Mouse (Mus musculus) forebrain, embryonic 11.5 days (tissue): ENCODE results near the gene Mrap2. TPM values are rescaled to one million over a fixed set of nuclear protein-coding genes. Genes with fewer than 3 reads are reported as not detected.

Experiments used
- ATAC-seq: fragments of 200-750 bp; cut with Nextera tagmentation; replicated peaks from 2 replicates; pipeline ENCODE4 v1.8.0; 2017; ENCODE audit warnings: moderate TSS enrichment; ENCODE audit not compliant: low FRiP score
- DNase-seq: peaks from one replicate; pipeline ENCODE4 v3.0.0-alpha.2; 2017; ENCODE audit warnings: low spot score
- H3K27ac ChIP-seq: fragments of 300-500 bp; sonication (generic); 2 replicates; pipeline ENCODE4 v1.5.1; 2014; ENCODE audit warnings: low read depth, low read length
- H3K27me3 ChIP-seq: fragments of 300-500 bp; sonication (generic); 2 replicates; pipeline ENCODE4 v1.6.1; 2014; ENCODE audit warnings: mild to moderate bottlenecking, low read length, mixed read lengths; ENCODE audit not compliant: control insufficient read depth, insufficient read depth
- H3K36me3 ChIP-seq: fragments of 300-500 bp; sonication (generic); 2 replicates; pipeline ENCODE4 v1.6.1; 2014; ENCODE audit warnings: mild to moderate bottlenecking, low read length, moderate library complexity, mixed read lengths; ENCODE audit not compliant: control insufficient read depth, insufficient read depth
- H3K4me1 ChIP-seq: fragments of 300-500 bp; sonication (generic); replicated peaks from 2 replicates; pipeline ENCODE4 v1.6.1; 2014; ENCODE audit warnings: low read length, mixed read lengths; ENCODE audit not compliant: control insufficient read depth, insufficient read depth
- H3K4me2 ChIP-seq: fragments of 300-500 bp; sonication (generic); 2 replicates; pipeline ENCODE4 v1.6.1; 2014; ENCODE audit warnings: low read depth, mild to moderate bottlenecking, low read length, moderate library complexity, mixed read lengths; ENCODE audit not compliant: severe bottlenecking
- H3K4me3 ChIP-seq: fragments of 300-500 bp; sonication (generic); 2 replicates; pipeline ENCODE4 v1.5.1; 2014; ENCODE audit warnings: low read depth, low read length
- H3K9ac ChIP-seq: fragments of 300-500 bp; sonication (generic); 2 replicates; pipeline ENCODE4 v1.6.1; 2014; ENCODE audit warnings: low read length
- H3K9me3 ChIP-seq: fragments of 300-500 bp; sonication (generic); 2 replicates; pipeline ENCODE4 v1.6.1; 2016; ENCODE audit warnings: low read length, mixed read lengths; ENCODE audit not compliant: control insufficient read depth
- WGBS: fragments of 180-500 bp; shearing (Covaris S2); extraction: QIAGEN DNeasy Blood & Tissue Kit; methylation state at CpG from one replicate; pipeline ENCODE4 v1.1.7; 2014; 5-methylcytosine and 5-hydroxymethylcytosine counted together
- polyA plus RNA-seq: library from polyadenylated mRNA; unstranded; fragments of >200 nt; fragmentation: Nextera tagmentation; extraction: Ambion mirVana; gene quantifications from 2 replicates; pipeline ENCODE4 v1.2.1, GENCODE M21; 2014

Mrap2 gene
- polyA plus RNA-seq, 1 experiment from 2014 or later: not detected

DNA sequence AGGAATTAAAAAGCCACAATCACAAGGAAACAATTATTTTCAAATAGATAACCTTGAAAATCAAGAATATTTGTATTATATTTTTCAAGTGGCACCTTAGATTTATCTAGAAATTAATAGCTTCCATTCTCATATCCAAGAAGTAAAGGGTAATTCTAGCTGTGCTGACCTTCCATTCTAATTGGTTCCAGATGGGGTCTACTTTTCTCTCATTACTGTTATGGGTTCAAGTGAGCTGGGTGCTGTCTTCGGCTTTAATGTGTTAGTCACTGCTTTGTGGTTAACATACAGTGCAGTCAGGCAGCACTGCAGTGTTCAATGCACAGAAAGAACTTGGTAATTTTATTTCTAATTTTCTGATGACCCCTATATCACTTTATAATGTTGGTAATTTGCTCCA is 49.6 kb downstream of the Mrap2 start:
- H3K36me3 ChIP-seq: peaks cover 21% of the 10 kb centered on the region
- no peak overlapping the region for H3K4me2 ChIP-seq
- H3K9ac ChIP-seq: no peak overlapping the region
- H3K4me1 ChIP-seq: no peaks in the 10 kb centered on the region
- no peak for DNase-seq
- H3K9me3 ChIP-seq: no peaks in the 10 kb centered on the region
- 76% methylated on average over 1 of the region's 1 CpGs for WGBS
- no peak for ATAC-seq
- no peaks in the 10 kb centered on the region for H3K27me3 ChIP-seq
- no peak overlapping the region for H3K4me3 ChIP-seq
- H3K27ac ChIP-seq: no peak overlapping the region

DNA sequence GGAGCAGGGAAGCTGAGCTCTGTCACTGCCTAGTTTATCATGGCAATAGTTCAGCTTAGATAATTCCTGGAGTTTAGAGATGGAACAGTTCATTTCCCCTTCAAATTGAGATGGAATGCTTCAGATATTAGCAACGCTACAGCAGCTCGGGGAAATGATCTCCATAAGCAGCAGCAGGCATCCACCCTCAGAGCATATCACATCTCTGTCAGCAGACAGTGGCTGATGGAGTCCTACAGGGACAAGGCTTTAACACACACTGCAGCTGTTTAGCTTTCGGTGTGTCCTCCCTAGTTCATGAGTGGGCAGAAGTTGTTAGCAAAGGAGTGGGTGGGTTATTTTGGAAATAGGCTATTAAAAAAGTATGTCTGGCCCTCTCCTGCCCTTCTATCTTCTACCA is 53.2 kb downstream of the Mrap2 start:
- ATAC-seq: no peak
- no peaks in the 10 kb centered on the region for H3K4me1 ChIP-seq
- WGBS: 95% methylated on average over 3 of the region's 3 CpGs

GRCm38 (mm10) chr9:87198036-87198435 is 53.9 kb downstream of the Mrap2 start:
- H3K9ac ChIP-seq: no peak overlapping the region
- no peaks in the 10 kb centered on the region for H3K27me3 ChIP-seq
- H3K9me3 ChIP-seq: no peaks in the 10 kb centered on the region
- no peaks in the 10 kb centered on the region for H3K4me1 ChIP-seq
- peaks cover 4% of the 10 kb centered on the region for H3K36me3 ChIP-seq
- DNase-seq (no peak), ATAC-seq (no peak)
- no peak overlapping the region for H3K4me2 ChIP-seq
- no peak overlapping the region for H3K27ac ChIP-seq
- WGBS: 94% methylated on average over 6 of the region's 6 CpGs
- H3K4me3 ChIP-seq: no peak overlapping the region

More for the DNA sequence above, 53.2 kb downstream of the Mrap2 start:
- Histone ChIP-seq H3K9ac (no peak overlapping the region), H3K27me3 (no peaks in the 10 kb centered on the region), H3K9me3 (no peaks in the 10 kb centered on the region), H3K36me3 (peaks cover 11% of the 10 kb centered on the region), H3K4me3 (no peak overlapping the region), H3K27ac (no peak overlapping the region), H3K4me2 (no peak overlapping the region)
- no peak for DNase-seq

- no peak for ATAC-seq
- peaks cover 4% of the 10 kb centered on the region; the same call in 1 of the 2 replicates for H3K36me3 ChIP-seq
- 93% methylated on average over 5 of the region's 5 CpGs for WGBS
Measured at GRCm38 (mm10) chr9:87200426-87200825, 56.3 kb downstream of the Mrap2 start.

DNA sequence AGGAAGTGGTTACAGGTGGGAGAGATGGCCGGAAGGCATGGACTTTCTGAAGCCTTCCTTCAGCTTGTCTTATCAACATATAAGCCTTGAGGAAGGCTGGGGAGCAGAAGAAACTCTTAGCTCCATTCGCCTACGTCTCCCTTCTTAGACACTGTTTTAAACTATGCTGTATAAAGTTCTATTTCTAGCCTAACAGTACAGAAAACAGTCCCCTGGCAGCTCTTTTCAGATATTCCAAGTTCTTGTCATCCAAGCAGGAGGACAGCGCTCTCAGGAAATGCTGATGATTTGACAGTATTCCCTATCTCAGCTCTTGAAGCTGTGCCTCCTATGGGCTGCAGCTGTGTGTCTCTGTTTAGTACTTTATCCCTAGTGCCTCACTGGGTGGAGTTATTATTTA is 56.8 kb downstream of the Mrap2 start:
- no peaks in the 10 kb centered on the region for H3K4me1 ChIP-seq
- peaks cover 4% of the 10 kb centered on the region; the same call in 1 of the 2 replicates for H3K36me3 ChIP-seq
- no peaks in the 10 kb centered on the region for H3K27me3 ChIP-seq
- no peak for ATAC-seq
- no peaks in the 10 kb centered on the region for H3K9me3 ChIP-seq
- no peak overlapping the region for H3K27ac ChIP-seq
- H3K9ac ChIP-seq: no peak overlapping the region
- no peak for DNase-seq
- WGBS: 97% methylated on average over 4 of the region's 4 CpGs
- no peak overlapping the region for H3K4me3 ChIP-seq
- no peak overlapping the region for H3K4me2 ChIP-seq

More at GRCm38 (mm10) chr9:87200426-87200825, 56.3 kb downstream of the Mrap2 start:
- H3K4me2 ChIP-seq: no peak overlapping the region
- no peaks in the 10 kb centered on the region for H3K4me1 ChIP-seq
- no peak overlapping the region for H3K9ac ChIP-seq
- H3K27ac ChIP-seq: no peak overlapping the region
- no peaks in the 10 kb centered on the region for H3K9me3 ChIP-seq
- no peak for DNase-seq
- no peaks in the 10 kb centered on the region for H3K27me3 ChIP-seq
- H3K4me3 ChIP-seq: no peak overlapping the region

DNA sequence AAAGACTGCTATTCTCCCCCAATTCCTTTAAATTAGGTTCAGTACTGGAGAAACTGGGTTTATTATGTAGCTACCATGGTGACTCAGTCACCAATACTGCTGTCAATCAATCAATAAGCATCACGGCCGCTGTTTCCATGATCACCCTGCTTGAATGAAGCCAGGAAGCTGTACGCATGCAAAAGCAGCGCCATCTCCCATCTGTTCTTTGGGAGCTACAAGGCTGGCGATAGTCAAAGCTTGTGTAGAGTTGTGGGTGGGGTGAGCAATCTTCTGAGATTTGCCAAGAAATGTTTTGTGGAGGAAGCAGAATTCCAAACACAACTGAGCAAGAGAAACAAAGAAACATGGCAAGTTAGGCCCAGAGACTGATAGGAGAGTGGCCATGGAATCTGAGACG is 58.3 kb downstream of the Mrap2 start:
- Histone ChIP-seq H3K4me3 (no peak overlapping the region), H3K4me1 (no peaks in the 10 kb centered on the region), H3K4me2 (no peak overlapping the region), H3K9me3 (no peaks in the 10 kb centered on the region), H3K36me3 (peaks cover 4% of the 10 kb centered on the region; the same call in 1 of the 2 replicates), H3K9ac (no peak overlapping the region), H3K27ac (no peak overlapping the region), H3K27me3 (no peaks in the 10 kb centered on the region)
- 93% methylated on average over 6 of the region's 6 CpGs for WGBS
- DNase-seq (no peak), ATAC-seq (no peak)

DNA sequence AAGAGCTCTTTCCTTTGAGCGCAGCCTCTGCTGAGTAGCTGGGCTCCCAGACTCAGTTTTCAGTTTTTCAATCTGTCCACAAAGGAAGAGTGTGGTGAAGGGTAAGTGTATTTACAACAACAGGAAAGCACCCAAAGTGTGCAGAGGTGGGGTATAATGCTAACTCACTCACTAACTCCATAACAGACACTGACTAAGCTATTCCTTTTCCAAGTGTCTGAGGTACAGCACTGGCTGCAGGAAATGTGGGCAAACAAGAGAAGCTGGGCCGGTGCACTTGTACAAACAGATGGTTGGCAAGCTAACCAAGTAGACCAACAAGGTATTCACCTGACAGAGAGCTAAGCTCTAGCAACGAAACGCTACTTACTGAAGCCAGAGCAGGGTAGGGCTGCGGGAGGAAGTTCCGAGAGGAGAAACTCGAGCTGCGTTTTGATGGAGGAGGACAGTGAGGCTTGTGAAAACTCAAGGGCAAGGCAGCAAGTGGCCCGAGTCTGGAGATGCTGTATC is 66.8 kb downstream of the Mrap2 start:
- no peaks in the 10 kb centered on the region for H3K4me1 ChIP-seq
- H3K36me3 ChIP-seq: peaks cover 4% of the 10 kb centered on the region; the same call in 1 of the 2 replicates
- no peak overlapping the region for H3K4me2 ChIP-seq
- no peak overlapping the region for H3K4me3 ChIP-seq
- DNase-seq (no peak), ATAC-seq (no peak)
- no peaks in the 10 kb centered on the region for H3K27me3 ChIP-seq
- no peaks in the 10 kb centered on the region for H3K9me3 ChIP-seq
- H3K9ac ChIP-seq: no peak overlapping the region
- WGBS: 93% methylated on average over 9 of the region's 9 CpGs
- H3K27ac ChIP-seq: no peak overlapping the region

DNA sequence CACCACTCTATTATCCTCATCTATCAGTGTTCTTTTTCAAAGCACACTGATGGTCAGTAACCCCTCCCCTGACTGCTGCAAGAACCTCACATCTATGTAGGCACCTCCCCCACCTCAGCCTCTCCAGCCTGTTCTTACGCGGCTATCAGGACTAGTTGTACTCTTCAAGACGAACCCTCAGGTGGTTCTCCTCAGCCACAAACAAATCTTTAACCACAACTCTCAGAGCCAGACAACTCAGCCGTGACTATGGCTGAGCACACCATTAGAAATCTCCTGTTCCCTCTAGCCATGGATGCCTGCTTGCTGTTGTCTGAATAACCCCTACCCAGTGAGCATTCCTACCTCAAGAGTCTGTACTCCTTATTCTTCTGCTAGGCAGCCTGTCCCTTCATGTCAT is 69.1 kb downstream of the Mrap2 start:
- H3K9ac ChIP-seq: no peak overlapping the region
- H3K27me3 ChIP-seq: no peaks in the 10 kb centered on the region
- H3K4me3 ChIP-seq: no peak overlapping the region
- no peak overlapping the region for H3K27ac ChIP-seq
- no peaks in the 10 kb centered on the region for H3K4me1 ChIP-seq
- ATAC-seq (no peak), DNase-seq (no peak)
- WGBS: 93% methylated on average over 4 of the region's 4 CpGs
- no peaks in the 10 kb centered on the region for H3K9me3 ChIP-seq
- peaks cover 4% of the 10 kb centered on the region; the same call in 1 of the 2 replicates for H3K36me3 ChIP-seq
- H3K4me2 ChIP-seq: no peak overlapping the region
